Mouse (Mus musculus): Measurements from ENCODE around the gene Pja2. TPM values are rescaled to one million over a fixed set of nuclear protein-coding genes. Genes with fewer than 3 reads are reported as not detected.
"Not testable (repeated sequence)": the region's sequence is repeated elsewhere in the genome, so short reads cannot be mapped to it uniquely, and the experiment has no call there.

Pja2 gene
- total and polyA plus RNA-seq, 2 experiments from 2014 or later = 67.9 to 86.3 TPM

DNA sequence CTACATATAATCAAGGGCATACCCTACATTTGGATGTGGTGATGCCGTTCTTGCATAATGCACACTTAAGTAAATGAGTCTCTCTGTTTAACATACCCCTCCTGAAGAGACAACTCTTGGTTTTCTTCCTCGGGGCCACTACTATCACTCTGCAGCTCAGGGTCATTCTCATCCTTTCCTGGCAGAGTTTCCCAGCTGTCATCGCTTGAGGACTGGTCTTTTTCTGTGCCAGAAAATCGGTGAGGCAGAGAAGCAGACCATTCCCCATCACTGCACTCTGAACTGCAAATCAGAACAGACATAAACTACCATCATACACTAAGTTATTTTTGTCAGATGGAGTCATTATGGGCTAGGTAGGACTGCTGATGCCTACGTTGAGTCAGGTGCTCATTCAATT is 34.1 kb downstream of the Pja2 start:
- ATAC-seq (ENCODE audit: insufficient read depth, low read depth) = no peak
- Histone ChIP-seq H3K4me2 (ENCODE audit: low read depth, low read length) (no peak overlapping the region), H3K9me3 (replicated peaks; ENCODE audit: control insufficient read depth, low read length) (no peaks in the 10 kb centered on the region), H3K9ac (replicated peaks; ENCODE audit: low read depth, low read length) (no peak overlapping the region), H3K4me3 (ENCODE audit: low read depth, low read length) (no peak overlapping the region), H3K4me1 (ENCODE audit: control insufficient read depth, insufficient read depth) (no peaks in the 10 kb centered on the region), H3K36me3 (replicated peaks; ENCODE audit: control insufficient read depth, insufficient read depth, low read length) (peaks cover 19% of the 10 kb centered on the region), H3K27me3 (ENCODE audit: control insufficient read depth, insufficient read depth, low read length) (no peaks in the 10 kb centered on the region), H3K27ac (ENCODE audit: low read depth) (no peak overlapping the region)
- 59% methylated on average over 5 of the region's 5 CpGs for WGBS
- TF ChIP-seq EP300 (IDR thresholded peaks at IDR 0.05; ENCODE audit: low read depth) (no peak), CTCF (IDR thresholded peaks at IDR 0.05; ENCODE audit: low read depth) (no peak)
- DNase-seq (ENCODE audit: low spot score) = no peak

DNA sequence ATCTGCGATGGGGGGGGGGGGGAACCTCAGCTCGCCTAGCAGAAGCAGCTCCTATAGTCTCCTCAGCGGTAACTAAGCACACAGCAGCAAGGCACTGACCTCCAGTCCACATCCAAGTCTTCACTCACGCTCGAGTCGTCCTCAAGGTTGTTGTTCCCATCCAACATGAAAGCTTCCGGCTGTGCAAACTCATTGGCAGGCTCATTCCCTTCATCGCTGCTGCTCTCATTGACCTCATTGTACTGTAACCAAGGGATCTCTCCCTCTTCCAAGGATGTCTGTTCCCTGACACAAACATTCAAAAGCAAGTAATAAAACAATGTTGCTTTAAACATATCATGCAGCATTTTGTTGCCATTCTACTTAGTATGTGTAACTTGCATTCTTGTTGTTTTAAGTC is 39.0 kb downstream of the Pja2 start:
- Histone ChIP-seq H3K4me2 (ENCODE audit: low read depth, low read length) (no peak overlapping the region), H3K4me1 (ENCODE audit: control insufficient read depth, insufficient read depth) (no peaks in the 10 kb centered on the region), H3K27ac (ENCODE audit: low read depth) (no peak overlapping the region), H3K9ac (replicated peaks; ENCODE audit: low read depth, low read length) (no peak overlapping the region), H3K27me3 (ENCODE audit: control insufficient read depth, insufficient read depth, low read length) (no peaks in the 10 kb centered on the region), H3K9me3 (replicated peaks; ENCODE audit: control insufficient read depth, low read length) (no peaks in the 10 kb centered on the region), H3K4me3 (ENCODE audit: low read depth, low read length) (no peak overlapping the region), H3K36me3 (replicated peaks; ENCODE audit: control insufficient read depth, insufficient read depth, low read length) (peaks cover 39% of the 10 kb centered on the region)
- WGBS = 92% methylated on average over 8 of the region's 8 CpGs
- TF ChIP-seq EP300 (IDR thresholded peaks at IDR 0.05; ENCODE audit: low read depth) = no peak
- TF ChIP-seq CTCF (IDR thresholded peaks at IDR 0.05; ENCODE audit: low read depth) = no peak
- ATAC-seq (ENCODE audit: insufficient read depth, low read depth) (no peak), DNase-seq (ENCODE audit: low spot score) (no peak)

DNA sequence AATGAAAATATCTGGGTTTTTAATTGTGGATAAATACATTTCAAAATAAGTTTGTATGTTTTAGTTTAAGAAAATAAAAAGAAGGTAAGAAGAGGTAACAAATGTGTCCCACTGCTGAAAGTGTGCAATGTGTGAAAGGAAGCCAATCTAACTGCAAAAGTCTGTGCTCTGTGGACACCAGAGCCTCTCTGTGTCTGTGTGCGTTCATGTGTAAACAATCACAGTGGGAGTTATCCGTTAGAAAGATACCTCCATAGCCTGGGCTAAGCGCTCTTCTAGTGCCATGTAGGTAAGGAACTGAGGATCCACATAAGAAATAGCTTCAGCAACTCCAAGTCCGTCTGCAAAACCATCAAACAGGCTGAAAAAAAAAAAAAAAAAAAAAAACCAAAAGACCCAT is 42.0 kb downstream of the Pja2 start:
- peaks cover 58% of the 10 kb centered on the region for H3K36me3 ChIP-seq (replicated peaks; ENCODE audit: control insufficient read depth, insufficient read depth, low read length)
- no peak overlapping the region for H3K9ac ChIP-seq (replicated peaks; ENCODE audit: low read depth, low read length)
- no peak overlapping the region for H3K4me2 ChIP-seq (ENCODE audit: low read depth, low read length)
- ATAC-seq (ENCODE audit: insufficient read depth, low read depth) = no peak
- WGBS = 86% methylated on average over 4 of the region's 4 CpGs
- DNase-seq (ENCODE audit: low spot score) = no peak
- H3K27ac ChIP-seq (ENCODE audit: low read depth) = no peak overlapping the region
- no peaks in the 10 kb centered on the region for H3K27me3 ChIP-seq (ENCODE audit: control insufficient read depth, insufficient read depth, low read length)
- H3K4me3 ChIP-seq (ENCODE audit: low read depth, low read length) = no peak overlapping the region
- TF ChIP-seq EP300 (IDR thresholded peaks at IDR 0.05; ENCODE audit: low read depth) = no peak
- TF ChIP-seq CTCF (IDR thresholded peaks at IDR 0.05; ENCODE audit: low read depth) = no peak
- H3K9me3 ChIP-seq (replicated peaks; ENCODE audit: control insufficient read depth, low read length) = no peaks in the 10 kb centered on the region
- no peaks in the 10 kb centered on the region for H3K4me1 ChIP-seq (ENCODE audit: control insufficient read depth, insufficient read depth)

DNA sequence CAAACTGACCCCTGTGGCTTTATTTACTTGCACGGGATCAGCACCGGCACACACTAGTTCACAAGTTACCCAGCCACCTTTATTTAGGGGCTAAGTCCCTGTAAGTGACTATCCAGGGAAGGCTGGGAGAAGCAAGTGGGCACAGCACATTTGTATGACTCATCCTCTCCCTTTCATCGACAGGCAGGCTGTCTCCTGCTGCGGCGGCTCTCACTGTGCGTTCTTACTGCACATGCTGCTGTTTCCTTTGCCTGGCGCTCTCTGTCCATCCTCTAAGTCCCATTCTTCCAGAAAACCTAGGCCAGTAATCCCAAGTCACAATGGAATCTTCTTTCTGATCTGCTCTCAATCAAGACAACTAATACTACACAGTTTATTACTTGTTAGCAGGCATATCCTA is 43.7 kb downstream of the Pja2 start:
- WGBS = 74% methylated on average over 7 of the region's 7 CpGs
- DNase-seq (ENCODE audit: low spot score) = no peak
- TF ChIP-seq EP300 (IDR thresholded peaks at IDR 0.05; ENCODE audit: low read depth) (no peak), CTCF (IDR thresholded peaks at IDR 0.05; ENCODE audit: low read depth) (no peak)
- H3K27me3 ChIP-seq (ENCODE audit: control insufficient read depth, insufficient read depth, low read length) = no peaks in the 10 kb centered on the region
- H3K9me3 ChIP-seq (replicated peaks; ENCODE audit: control insufficient read depth, low read length) = no peaks in the 10 kb centered on the region
- no peak overlapping the region for H3K27ac ChIP-seq (ENCODE audit: low read depth)
- no peak overlapping the region for H3K9ac ChIP-seq (replicated peaks; ENCODE audit: low read depth, low read length)
- H3K4me2 ChIP-seq (ENCODE audit: low read depth, low read length) = no peak overlapping the region
- peaks cover 69% of the 10 kb centered on the region for H3K36me3 ChIP-seq (replicated peaks; ENCODE audit: control insufficient read depth, insufficient read depth, low read length)
- ATAC-seq (ENCODE audit: insufficient read depth, low read depth) = no peak
- no peak overlapping the region for H3K4me3 ChIP-seq (ENCODE audit: low read depth, low read length)
- no peaks in the 10 kb centered on the region for H3K4me1 ChIP-seq (ENCODE audit: control insufficient read depth, insufficient read depth)

DNA sequence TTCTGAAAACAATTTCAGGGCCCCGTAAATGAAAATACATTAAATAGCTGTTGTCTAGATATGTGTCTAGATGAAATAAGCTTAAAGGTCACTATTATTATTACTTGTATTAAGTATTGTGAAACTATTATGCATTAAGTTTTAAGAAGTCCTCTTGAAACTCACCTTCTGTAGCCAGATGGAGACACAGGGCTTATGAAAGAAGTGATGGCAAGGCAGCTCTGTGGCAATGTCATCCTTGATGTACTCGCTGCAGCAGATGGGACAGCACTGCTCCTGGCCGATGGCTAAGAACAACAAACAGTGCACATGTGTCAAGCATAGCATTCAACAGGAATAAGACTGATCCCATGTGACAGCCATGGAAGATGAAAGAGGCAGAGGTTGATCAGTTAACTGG is 44.9 kb downstream of the Pja2 start:
- Histone ChIP-seq H3K9ac (replicated peaks; ENCODE audit: low read depth, low read length) (no peak overlapping the region), H3K36me3 (replicated peaks; ENCODE audit: control insufficient read depth, insufficient read depth, low read length) (peaks cover 71% of the 10 kb centered on the region), H3K4me2 (ENCODE audit: low read depth, low read length) (no peak overlapping the region), H3K27ac (ENCODE audit: low read depth) (no peak overlapping the region), H3K27me3 (ENCODE audit: control insufficient read depth, insufficient read depth, low read length) (no peaks in the 10 kb centered on the region), H3K4me1 (ENCODE audit: control insufficient read depth, insufficient read depth) (no peaks in the 10 kb centered on the region), H3K4me3 (ENCODE audit: low read depth, low read length) (no peak overlapping the region), H3K9me3 (replicated peaks; ENCODE audit: control insufficient read depth, low read length) (no peaks in the 10 kb centered on the region)
- DNase-seq (ENCODE audit: low spot score) (no peak), ATAC-seq (ENCODE audit: insufficient read depth, low read depth) (no peak)
- WGBS = 85% methylated on average over 3 of the region's 3 CpGs
- TF ChIP-seq EP300 (IDR thresholded peaks at IDR 0.05; ENCODE audit: low read depth) (no peak), CTCF (IDR thresholded peaks at IDR 0.05; ENCODE audit: low read depth) (no peak)

DNA sequence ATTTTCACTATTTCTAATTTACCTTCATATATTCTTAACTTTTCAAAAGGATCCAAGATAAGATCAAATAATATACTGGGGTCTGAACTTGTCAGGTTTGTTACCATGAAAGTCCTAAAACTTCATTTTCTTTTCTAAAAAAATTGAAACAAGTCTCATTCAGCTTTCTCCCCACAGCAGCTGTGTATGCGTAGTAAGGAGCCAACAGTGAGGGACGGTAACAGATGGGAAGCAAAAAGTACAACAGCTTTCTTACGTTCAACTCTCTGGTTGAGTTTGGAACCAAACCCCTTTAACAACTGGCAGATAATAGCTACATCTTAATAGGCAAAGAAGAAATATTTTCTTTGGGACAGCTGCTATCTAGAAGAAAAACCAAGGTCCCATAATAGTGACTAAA is 50.3 kb downstream of the Pja2 start:
- not testable (repeated sequence) for H3K4me2 ChIP-seq (ENCODE audit: low read depth, low read length); H3K9ac ChIP-seq (replicated peaks; ENCODE audit: low read depth, low read length); H3K4me3 ChIP-seq (ENCODE audit: low read depth, low read length); ATAC-seq (ENCODE audit: insufficient read depth, low read depth); DNase-seq (ENCODE audit: low spot score); H3K4me1 ChIP-seq (ENCODE audit: control insufficient read depth, insufficient read depth); H3K9me3 ChIP-seq (replicated peaks; ENCODE audit: control insufficient read depth, low read length); H3K27me3 ChIP-seq (ENCODE audit: control insufficient read depth, insufficient read depth, low read length); H3K27ac ChIP-seq (ENCODE audit: low read depth)
- peaks cover 64% of the 10 kb centered on the region for H3K36me3 ChIP-seq (replicated peaks; ENCODE audit: control insufficient read depth, insufficient read depth, low read length)
- 77% methylated on average over 3 of the region's 3 CpGs for WGBS
